Mouse (Mus musculus): ENCODE results near the gene Col9a1. TPM values are rescaled to one million over a fixed set of nuclear protein-coding genes. Genes with fewer than 3 reads are reported as not detected.

Col9a1 gene
- polyA plus RNA-seq, 1 experiment = not detected

DNA sequence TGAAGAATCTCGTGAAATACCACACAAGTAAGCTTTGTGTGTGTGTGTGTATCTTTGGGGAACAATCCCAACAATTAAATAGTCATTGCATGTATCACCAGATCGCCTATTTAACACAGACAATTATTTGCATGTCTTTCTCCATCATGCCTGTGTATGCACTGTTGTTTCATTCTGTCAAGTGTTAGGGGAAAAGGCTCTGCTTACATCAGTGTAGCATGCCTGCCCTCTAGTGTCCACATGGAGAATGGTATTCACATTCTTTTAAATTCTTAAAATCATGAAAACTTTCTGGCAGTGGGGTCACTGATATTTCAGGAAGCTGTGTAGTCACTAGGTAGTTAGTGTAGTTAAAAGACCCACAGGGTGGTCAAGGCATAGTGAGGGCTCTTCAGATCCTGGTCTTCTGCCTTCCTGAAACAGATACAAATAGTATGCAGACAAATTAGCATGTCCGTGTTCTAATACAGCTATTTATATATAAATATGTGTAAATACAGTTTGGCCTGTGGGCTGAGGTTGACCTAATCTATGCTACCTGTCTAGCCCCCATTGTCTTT lies 71.8 kb downstream of the Col9a1 start:
- H3K36me3 ChIP-seq (ENCODE audit: control insufficient read depth, insufficient read depth, low read length) = no peaks in the 10 kb centered on the region
- TF ChIP-seq CTCF (conservative IDR thresholded peaks at IDR 0.05; ENCODE audit: insufficient read depth, insufficient read length, low read depth, low read length) (peak; percentile 31; the same call in 1 of the 2 replicates), POLR2A (IDR thresholded peaks at IDR 0.05; ENCODE audit: low read depth, low read length) (no peak)
- no peak overlapping the region for H3K4me3 ChIP-seq (ENCODE audit: insufficient read depth, low read depth, low read length)
- H3K27me3 ChIP-seq (replicated peaks; ENCODE audit: control insufficient read depth, insufficient read depth, low read length) = no peaks in the 10 kb centered on the region
- H3K27ac ChIP-seq (ENCODE audit: insufficient read depth, low read depth, low read length) = no peak overlapping the region
- 47% methylated on average over 3 of the region's 3 CpGs for WGBS
- DNase-seq = peak; percentile 23
- no peaks in the 10 kb centered on the region for H3K4me1 ChIP-seq (ENCODE audit: control insufficient read depth, insufficient read depth, low read length)

- Histone ChIP-seq H3K4me1 (ENCODE audit: control insufficient read depth, insufficient read depth, low read length) (no peaks in the 10 kb centered on the region), H3K36me3 (ENCODE audit: control insufficient read depth, insufficient read depth, low read length) (no peaks in the 10 kb centered on the region), H3K27ac (ENCODE audit: insufficient read depth, low read depth, low read length) (no peak overlapping the region), H3K4me3 (ENCODE audit: insufficient read depth, low read depth, low read length) (no peak overlapping the region), H3K27me3 (replicated peaks; ENCODE audit: control insufficient read depth, insufficient read depth, low read length) (no peaks in the 10 kb centered on the region)
- no peak for TF ChIP-seq CTCF (conservative IDR thresholded peaks at IDR 0.05; ENCODE audit: insufficient read depth, insufficient read length, low read depth, low read length)
- no peak for TF ChIP-seq POLR2A (IDR thresholded peaks at IDR 0.05; ENCODE audit: low read depth, low read length)
- WGBS = 58% methylated on average over 5 of the region's 5 CpGs
- DNase-seq = no peak
Observed at GRCm38 (mm10) chr1:24257961-24258360, 80.6 kb downstream of the Col9a1 start.

- Histone ChIP-seq H3K4me1 (ENCODE audit: control insufficient read depth, insufficient read depth, low read length) (no peaks in the 10 kb centered on the region), H3K4me3 (ENCODE audit: insufficient read depth, low read depth, low read length) (no peak overlapping the region), H3K36me3 (ENCODE audit: control insufficient read depth, insufficient read depth, low read length) (no peaks in the 10 kb centered on the region), H3K27me3 (replicated peaks; ENCODE audit: control insufficient read depth, insufficient read depth, low read length) (no peaks in the 10 kb centered on the region), H3K27ac (ENCODE audit: insufficient read depth, low read depth, low read length) (no peak overlapping the region)
- no peak for DNase-seq
- TF ChIP-seq CTCF (conservative IDR thresholded peaks at IDR 0.05; ENCODE audit: insufficient read depth, insufficient read length, low read depth, low read length) (no peak), POLR2A (IDR thresholded peaks at IDR 0.05; ENCODE audit: low read depth, low read length) (no peak)
- WGBS = 26% methylated on average over 6 of the region's 6 CpGs
Observed at GRCm38 (mm10) chr1:24259419-24259818, 82.0 kb downstream of the Col9a1 start.

DNA sequence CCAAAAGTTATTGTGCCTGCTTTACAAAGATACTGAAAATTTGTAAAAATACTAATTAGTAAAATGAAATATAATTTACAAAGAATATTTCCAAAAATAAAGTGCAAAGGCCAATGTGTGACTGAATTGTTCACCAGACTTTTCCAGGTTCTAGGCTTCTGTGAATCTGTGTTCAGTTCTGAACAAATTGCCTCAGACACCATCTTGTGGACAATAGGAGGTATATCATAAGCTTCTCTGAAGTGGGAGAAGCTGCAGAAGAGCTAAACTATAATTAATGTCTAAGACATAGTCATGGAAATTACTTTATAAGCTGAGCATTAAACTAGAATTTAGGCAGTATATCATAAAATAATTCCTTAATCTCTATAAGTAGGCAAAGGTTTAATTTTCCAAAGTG lies 83.8 kb downstream of the Col9a1 start:
- DNase-seq = no peak
- H3K4me1 ChIP-seq (ENCODE audit: control insufficient read depth, insufficient read depth, low read length) = no peaks in the 10 kb centered on the region
- no peaks in the 10 kb centered on the region for H3K27me3 ChIP-seq (replicated peaks; ENCODE audit: control insufficient read depth, insufficient read depth, low read length)
- no peak for TF ChIP-seq POLR2A (IDR thresholded peaks at IDR 0.05; ENCODE audit: low read depth, low read length)
- no peak for TF ChIP-seq CTCF (conservative IDR thresholded peaks at IDR 0.05; ENCODE audit: insufficient read depth, insufficient read length, low read depth, low read length)
- no peak overlapping the region for H3K4me3 ChIP-seq (ENCODE audit: insufficient read depth, low read depth, low read length)
- no peak overlapping the region for H3K27ac ChIP-seq (ENCODE audit: insufficient read depth, low read depth, low read length)
- H3K36me3 ChIP-seq (ENCODE audit: control insufficient read depth, insufficient read depth, low read length) = no peaks in the 10 kb centered on the region

DNA sequence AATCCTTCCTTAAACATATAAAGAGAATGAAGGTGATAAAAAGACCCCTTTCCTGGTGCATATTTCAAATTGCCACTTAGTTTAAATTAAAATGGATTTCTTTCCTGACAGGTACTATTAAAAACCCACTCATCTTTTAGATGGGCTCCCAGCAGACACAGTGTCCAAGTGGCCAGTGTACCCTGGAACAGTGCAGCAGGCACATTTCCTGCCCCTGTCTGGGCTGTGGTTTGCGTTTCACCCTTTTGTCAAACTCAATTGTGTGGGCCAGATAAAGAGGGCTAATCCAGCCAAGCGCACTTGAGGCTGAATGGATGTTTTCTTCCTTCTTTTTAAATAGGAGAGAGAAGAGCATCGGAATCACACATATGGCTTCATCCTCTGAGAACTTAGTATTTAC lies 89.6 kb downstream of the Col9a1 start:
- Histone ChIP-seq H3K36me3 (ENCODE audit: control insufficient read depth, insufficient read depth, low read length) (no peaks in the 10 kb centered on the region), H3K27me3 (replicated peaks; ENCODE audit: control insufficient read depth, insufficient read depth, low read length) (no peaks in the 10 kb centered on the region), H3K4me3 (ENCODE audit: insufficient read depth, low read depth, low read length) (no peak overlapping the region), H3K4me1 (ENCODE audit: control insufficient read depth, insufficient read depth, low read length) (no peaks in the 10 kb centered on the region), H3K27ac (ENCODE audit: insufficient read depth, low read depth, low read length) (no peak overlapping the region)
- 70% methylated on average over 3 of the region's 3 CpGs for WGBS
- TF ChIP-seq CTCF (conservative IDR thresholded peaks at IDR 0.05; ENCODE audit: insufficient read depth, insufficient read length, low read depth, low read length) = no peak
- TF ChIP-seq POLR2A (IDR thresholded peaks at IDR 0.05; ENCODE audit: low read depth, low read length) = no peak
- DNase-seq = no peak

GRCm38 (mm10) chr1:24286360-24286759 lies 109.0 kb downstream of the Col9a1 start:
- 9% methylated on average over 6 of the region's 6 CpGs for WGBS
- H3K27ac ChIP-seq (ENCODE audit: insufficient read depth, low read depth, low read length) = no peak overlapping the region
- no peaks in the 10 kb centered on the region for H3K4me1 ChIP-seq (ENCODE audit: control insufficient read depth, insufficient read depth, low read length)
- TF ChIP-seq POLR2A (IDR thresholded peaks at IDR 0.05; ENCODE audit: low read depth, low read length) = no peak
- no peak for TF ChIP-seq CTCF (conservative IDR thresholded peaks at IDR 0.05; ENCODE audit: insufficient read depth, insufficient read length, low read depth, low read length)
- no peaks in the 10 kb centered on the region for H3K36me3 ChIP-seq (ENCODE audit: control insufficient read depth, insufficient read depth, low read length)
- no peak for DNase-seq
- no peak overlapping the region for H3K4me3 ChIP-seq (ENCODE audit: insufficient read depth, low read depth, low read length)
- no peaks in the 10 kb centered on the region for H3K27me3 ChIP-seq (replicated peaks; ENCODE audit: control insufficient read depth, insufficient read depth, low read length)

DNA sequence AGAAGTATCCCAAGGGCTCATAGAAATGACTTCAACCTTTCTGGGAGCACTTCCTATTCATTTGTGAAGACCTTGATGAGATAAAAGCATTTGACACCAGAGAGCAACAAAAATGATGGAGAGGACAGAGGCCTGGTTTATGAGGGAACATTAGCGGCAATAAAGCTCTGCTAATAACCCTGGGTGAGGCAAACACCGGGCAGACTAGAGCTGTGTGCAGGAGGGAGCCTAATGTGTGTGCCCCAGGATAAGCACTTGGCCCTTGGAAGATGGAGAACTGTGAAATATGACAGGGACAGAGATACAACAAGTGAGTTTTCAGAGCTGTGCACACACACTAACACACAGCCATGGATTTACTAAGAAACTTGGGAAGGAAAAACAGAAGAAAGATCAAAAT lies 115.1 kb downstream of the Col9a1 start:
- DNase-seq = no peak
- H3K4me1 ChIP-seq (ENCODE audit: control insufficient read depth, insufficient read depth, low read length) = no peaks in the 10 kb centered on the region
- TF ChIP-seq POLR2A (IDR thresholded peaks at IDR 0.05; ENCODE audit: low read depth, low read length) = no peak
- no peak overlapping the region for H3K4me3 ChIP-seq (ENCODE audit: insufficient read depth, low read depth, low read length)
- H3K27me3 ChIP-seq (replicated peaks; ENCODE audit: control insufficient read depth, insufficient read depth, low read length) = no peaks in the 10 kb centered on the region
- H3K36me3 ChIP-seq (ENCODE audit: control insufficient read depth, insufficient read depth, low read length) = no peaks in the 10 kb centered on the region
- 21% methylated on average over 2 of the region's 2 CpGs for WGBS
- H3K27ac ChIP-seq (ENCODE audit: insufficient read depth, low read depth, low read length) = no peak overlapping the region
